Mouse (Mus musculus): Measurements from ENCODE around the gene Xbp1. TPM values are rescaled to one million over a fixed set of nuclear protein-coding genes. Genes with fewer than 3 reads are reported as not detected.

The Xbp1 gene
- total and polyA plus RNA-seq, 3 experiments: 111 to 133 (median 131) TPM

- Histone ChIP-seq H3K4me3 (replicated peaks in 1 of 3; ENCODE audit: low read depth in 2 of 3, low read length in 2 of 3, poor library complexity in 1 of 3) (no peak overlapping the region), H3K9me3 (replicated peaks; ENCODE audit: low read length) (no peaks in the 10 kb centered on the region), H3K9ac (ENCODE audit: insufficient read depth, low read depth) (no peak overlapping the region), H3K27me3 (replicated peaks) (no peaks in the 10 kb centered on the region), H3K36me3 (replicated peaks in 1 of 2; ENCODE audit: control insufficient read depth in 1 of 2, insufficient read depth in 1 of 2, low read length in 1 of 2) (no peaks in the 10 kb centered on the region), H3K79me2 (replicated peaks; ENCODE audit: control insufficient read depth, extremely low read depth, insufficient read depth, poor library complexity, severe bottlenecking) (no peaks in the 10 kb centered on the region), H3K4me1 (ENCODE audit: control insufficient read depth in 1 of 2, insufficient read depth in 2 of 2) (peaks cover 16 to 42% of the 10 kb centered on the region in 2 experiments), H3K27ac (ENCODE audit: insufficient read depth, low read depth) (no peak overlapping the region), H3K4me2 (ENCODE audit: insufficient read depth, low read depth, poor library complexity, severe bottlenecking) (no peak overlapping the region)
- DNase-seq (ENCODE audit: extremely low read depth): peak; percentile 62
- in situ Hi-C loops (cut with MboI; ENCODE audit: low pct_ligation_motif_present, low pct_unique_long_range_greater_than_20kb, low sequenced_read_pairs): no loop called here
- dilution Hi-C loops (cut with MboI; ENCODE audit: extremely low pct_ligation_motif_present, extremely low pct_unique_long_range_greater_than_20kb, low sequenced_read_pairs): no loop called here
- TF ChIP-seq MEF2A (IDR thresholded peaks at IDR 0.05; ENCODE audit: borderline replicate concordance, low read depth, low read length) (peak; percentile 62), NRF1 (IDR thresholded peaks at IDR 0.05; ENCODE audit: low read depth, low read length) (0 out of 2 replicates have a peak, but pooled peaks have one; percentile 30), HCFC1 (IDR thresholded peaks at IDR 0.05; ENCODE audit: low read depth, low read length) (no peak), CHD1 (IDR thresholded peaks at IDR 0.05; ENCODE audit: low read depth, low read length) (no peak), ELF1 (IDR thresholded peaks at IDR 0.05; ENCODE audit: low read depth, low read length) (no peak), USF1 (IDR thresholded peaks at IDR 0.05; ENCODE audit: low read depth, low read length) (no peak), MXI1 (IDR thresholded peaks at IDR 0.05; ENCODE audit: low read depth, low read length) (peak; percentile 72; the same call in 1 of the 2 replicates), POLR2A (IDR thresholded peaks at IDR 0.05; ENCODE audit: low read depth, low read length) (no peak), EP300 (IDR thresholded peaks at IDR 0.05; ENCODE audit: low read length) (peak; percentile 77; the same call in 1 of the 2 replicates), MAX (IDR thresholded peaks at IDR 0.05; ENCODE audit: low read length) (0 out of 2 replicates have a peak, but pooled peaks have one; percentile 44), NELFE (IDR thresholded peaks at IDR 0.05; ENCODE audit: low read depth, low read length) (0 out of 2 replicates have a peak, but pooled peaks have one; percentile 30), RCOR1 (conservative IDR thresholded peaks at IDR 0.05; ENCODE audit: low read depth, low read length) (peak; percentile 78; the same call in 1 of the 2 replicates), TCF12 (IDR thresholded peaks at IDR 0.05; ENCODE audit: low read depth, low read length) (peak; percentile 75), ZKSCAN1 (IDR thresholded peaks at IDR 0.05; ENCODE audit: borderline replicate concordance, low read depth, low read length) (no peak), SIN3A (IDR thresholded peaks at IDR 0.05; ENCODE audit: low read length) (peak; percentile 44), ETS1 (conservative IDR thresholded peaks at IDR 0.05; ENCODE audit: low read depth, low read length) (peak; percentile 73), MAZ (IDR thresholded peaks at IDR 0.05; ENCODE audit: low read depth, low read length) (peak; percentile 62; the same call in 1 of the 2 replicates), PAX5 (IDR thresholded peaks at IDR 0.05; ENCODE audit: low read length) (no peak), MYC (IDR thresholded peaks at IDR 0.05; ENCODE audit: low read depth, low read length) (peak; percentile 74; the same call in 1 of the 2 replicates), KAT2A (IDR thresholded peaks at IDR 0.05; ENCODE audit: insufficient replicate concordance, low read length) (0 out of 2 replicates have a peak, but pooled peaks have one; percentile 29), CHD2 (IDR thresholded peaks at IDR 0.05; ENCODE audit: low read length) (peak; percentile 25; the same call in 1 of the 2 replicates), BHLHE40 (IDR thresholded peaks at IDR 0.05; ENCODE audit: low read depth, low read length) (peak; percentile 97)
Measured at GRCm38 (mm10) chr11:5509215-5510098, 11.0 kb upstream of the Xbp1 start.
